Mouse (Mus musculus): ENCODE data around the gene Cish. TPM values are rescaled to one million over a fixed set of nuclear protein-coding genes. Genes with fewer than 3 reads are reported as not detected.
"Not testable (repeated sequence)": the region's sequence is repeated elsewhere in the genome, so short reads cannot be mapped to it uniquely, and the experiment has no call there.

The Cish gene
- polyA plus RNA-seq, 1 experiment from 2014 or later: 9.9 TPM

DNA sequence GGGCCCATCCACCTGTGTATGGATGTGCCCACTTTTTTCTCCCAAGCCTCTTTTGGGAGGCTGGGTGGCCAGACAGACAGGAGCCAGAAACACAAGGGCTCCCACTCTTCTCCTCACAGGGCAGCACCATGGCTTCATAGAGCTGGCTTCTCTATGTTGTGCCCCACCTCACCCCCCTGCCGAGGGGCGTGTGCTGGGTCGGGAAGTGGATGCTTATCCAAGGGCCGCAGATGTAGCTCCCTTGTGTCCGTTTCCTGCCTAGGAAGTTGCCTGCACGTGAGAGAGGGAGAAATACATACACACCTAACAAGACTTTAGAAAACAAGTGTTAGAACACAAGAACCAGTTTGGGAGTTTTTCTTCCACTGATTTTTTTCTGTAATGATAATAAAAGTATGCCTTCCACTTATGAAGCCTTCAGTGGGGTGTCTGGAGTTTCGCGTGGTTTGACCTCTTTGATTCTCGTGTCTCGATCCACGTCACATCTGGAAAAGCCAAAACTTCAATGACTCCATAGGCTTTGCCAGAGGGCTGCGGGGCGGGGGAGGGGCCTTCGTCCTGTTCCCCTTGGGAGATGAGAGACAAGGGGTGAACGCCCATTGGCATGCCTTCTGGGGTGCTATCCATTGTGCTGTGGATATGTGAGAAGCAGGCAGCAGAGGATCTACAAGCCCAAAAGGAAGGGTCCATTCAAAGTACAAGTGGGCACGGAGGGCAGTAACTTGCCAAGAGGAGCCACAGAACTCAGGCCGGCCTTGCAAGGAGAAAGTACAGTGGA is 5.9 kb downstream of the Cish start:
- Histone ChIP-seq H3K27me3 (no peaks in the 10 kb centered on the region), H3K9me3 (no peaks in the 10 kb centered on the region), H3K4me2 (replicated peaks) (no peak overlapping the region), H3K4me1 (peaks cover 28% of the 10 kb centered on the region), H3K27ac (no peak overlapping the region), H3K9ac (no peak overlapping the region), H3K4me3 (no peak overlapping the region), H3K36me3 (peaks cover 32% of the 10 kb centered on the region)
- WGBS: 86% methylated on average over 17 of the region's 17 CpGs
- ATAC-seq (ENCODE audit: low FRiP score, low read depth): no peak

DNA sequence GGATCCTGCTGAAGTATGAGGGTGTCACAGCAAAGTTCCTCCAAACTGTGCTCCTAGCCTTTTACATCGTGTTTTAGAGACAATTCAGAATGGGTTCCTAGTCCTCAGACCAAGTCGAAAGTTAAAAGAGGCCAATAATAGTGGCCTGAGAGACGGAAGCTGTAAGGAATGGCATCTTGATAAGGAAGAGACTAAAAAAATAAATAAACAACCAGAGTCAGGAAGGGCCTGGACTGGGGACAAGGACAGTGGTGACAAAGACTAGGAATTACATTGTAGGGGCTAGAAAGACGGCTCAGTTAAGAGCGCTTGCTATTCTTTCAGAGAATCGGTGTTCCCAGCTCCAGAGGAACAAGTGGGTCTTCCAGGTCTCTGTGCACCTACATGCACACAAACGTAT is 6.8 kb downstream of the Cish start:
- Histone ChIP-seq H3K4me3 (no peak overlapping the region), H3K4me1 (peaks cover 22% of the 10 kb centered on the region), H3K27ac (no peak overlapping the region), H3K9ac (no peak overlapping the region), H3K9me3 (no peaks in the 10 kb centered on the region), H3K4me2 (replicated peaks) (no peak overlapping the region), H3K36me3 (peaks cover 32% of the 10 kb centered on the region), H3K27me3 (no peaks in the 10 kb centered on the region)
- no peak for ATAC-seq (ENCODE audit: low FRiP score, low read depth)
- 64% methylated on average over 7 of the region's 7 CpGs for WGBS

DNA sequence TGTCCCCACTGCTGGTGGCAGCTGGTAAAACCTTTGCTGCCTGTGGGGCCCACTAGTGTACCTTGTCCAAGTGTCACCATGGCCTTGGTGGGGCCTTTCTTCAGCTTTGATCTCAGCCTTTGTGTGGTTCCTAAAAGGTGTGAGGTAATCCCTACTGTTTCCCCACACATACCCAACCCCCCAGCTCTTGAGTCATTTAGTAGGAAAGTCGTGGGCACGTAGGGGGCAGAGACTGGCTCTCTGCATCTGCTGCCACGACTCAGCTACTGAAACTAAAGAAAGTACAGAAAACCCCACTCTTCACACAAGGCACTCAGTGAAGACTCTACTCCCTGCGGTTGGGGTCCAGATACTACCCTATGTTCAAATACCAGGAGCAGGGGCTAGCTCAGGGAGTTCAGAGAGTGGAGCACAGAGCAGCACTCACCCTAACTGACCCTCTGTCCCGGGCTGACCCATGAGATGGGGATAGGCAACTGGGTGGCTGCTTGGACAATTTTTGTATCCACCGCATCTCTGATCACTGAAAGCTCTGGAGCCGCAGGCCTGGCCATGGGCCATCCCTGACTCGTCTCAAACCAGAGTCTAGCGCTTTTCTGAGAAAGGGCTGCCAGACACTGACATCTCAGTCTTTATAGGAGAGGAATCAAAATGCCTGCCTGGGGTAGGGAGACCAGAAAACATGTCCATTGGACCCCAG is 7.4 kb downstream of the Cish start:
- no peak overlapping the region for H3K27ac ChIP-seq
- WGBS: 73% methylated on average over 9 of the region's 9 CpGs
- peaks cover 16% of the 10 kb centered on the region for H3K4me1 ChIP-seq
- no peak overlapping the region for H3K9ac ChIP-seq
- no peaks in the 10 kb centered on the region for H3K27me3 ChIP-seq
- no peaks in the 10 kb centered on the region for H3K9me3 ChIP-seq
- H3K4me3 ChIP-seq: no peak overlapping the region
- ATAC-seq (ENCODE audit: low FRiP score, low read depth): no peak
- H3K4me2 ChIP-seq (replicated peaks): no peak overlapping the region
- peaks cover 32% of the 10 kb centered on the region for H3K36me3 ChIP-seq

DNA sequence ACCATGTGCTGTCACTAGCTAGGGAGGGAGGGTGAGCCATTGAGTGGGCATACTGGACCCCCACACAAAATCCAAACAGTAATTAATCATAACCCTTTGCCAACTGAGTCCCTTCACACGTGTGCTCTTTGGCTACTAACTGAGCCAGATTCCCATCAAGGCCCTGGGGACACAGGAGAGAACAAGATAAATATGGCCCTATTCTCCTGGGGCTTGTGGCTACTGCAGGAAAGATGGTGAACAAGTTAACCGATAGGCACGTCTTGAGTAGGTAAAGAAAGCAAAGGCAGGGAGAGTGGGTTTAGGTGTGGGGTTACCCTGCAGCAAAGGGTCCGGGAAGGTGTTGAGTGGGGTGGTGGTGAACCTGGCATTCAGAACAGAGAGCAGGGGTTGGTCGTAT is 8.1 kb downstream of the Cish start:
- no peak for ATAC-seq (ENCODE audit: low FRiP score, low read depth)
- H3K4me1 ChIP-seq: peaks cover 10% of the 10 kb centered on the region; the same call in 1 of the 2 replicates

DNA sequence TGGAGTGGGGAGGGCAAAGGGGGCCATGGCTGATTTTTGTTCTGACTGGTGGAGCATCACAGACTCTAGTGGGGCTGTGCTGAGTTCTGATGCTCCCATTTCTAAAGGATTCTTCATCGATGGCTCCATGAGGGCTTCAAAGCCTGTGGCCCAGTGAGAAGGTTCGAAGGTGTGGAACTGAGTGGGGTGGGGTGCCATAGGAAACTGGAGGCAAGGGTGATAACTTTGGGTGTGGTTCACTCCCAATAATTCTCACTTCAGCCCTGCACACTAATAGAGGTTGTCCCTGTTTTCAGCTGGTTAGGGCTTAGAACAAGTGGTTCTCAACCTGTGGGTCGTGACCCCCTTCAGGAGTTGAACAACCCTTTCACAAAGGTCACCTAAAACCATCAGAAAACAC is 8.6 kb downstream of the Cish start:
- Histone ChIP-seq H3K4me2 (replicated peaks) (no peak overlapping the region), H3K4me1 (0 out of 2 replicates have a peak, but pooled peaks cover 8% of the 10 kb centered on the region), H3K9me3 (no peaks in the 10 kb centered on the region), H3K36me3 (peaks cover 32% of the 10 kb centered on the region), H3K9ac (no peak overlapping the region), H3K27ac (no peak overlapping the region), H3K4me3 (no peak overlapping the region), H3K27me3 (no peaks in the 10 kb centered on the region)
- ATAC-seq (ENCODE audit: low FRiP score, low read depth): no peak
- WGBS: 90% methylated on average over 3 of the region's 3 CpGs

More for the DNA sequence above, 8.1 kb downstream of the Cish start:
- H3K4me2 ChIP-seq (replicated peaks): no peak overlapping the region
- WGBS: 85% methylated on average over 5 of the region's 5 CpGs
- H3K4me3 ChIP-seq: no peak overlapping the region
- no peak overlapping the region for H3K9ac ChIP-seq
- no peaks in the 10 kb centered on the region for H3K27me3 ChIP-seq
- no peak overlapping the region for H3K27ac ChIP-seq
- H3K9me3 ChIP-seq: no peaks in the 10 kb centered on the region
- H3K36me3 ChIP-seq: peaks cover 32% of the 10 kb centered on the region

DNA sequence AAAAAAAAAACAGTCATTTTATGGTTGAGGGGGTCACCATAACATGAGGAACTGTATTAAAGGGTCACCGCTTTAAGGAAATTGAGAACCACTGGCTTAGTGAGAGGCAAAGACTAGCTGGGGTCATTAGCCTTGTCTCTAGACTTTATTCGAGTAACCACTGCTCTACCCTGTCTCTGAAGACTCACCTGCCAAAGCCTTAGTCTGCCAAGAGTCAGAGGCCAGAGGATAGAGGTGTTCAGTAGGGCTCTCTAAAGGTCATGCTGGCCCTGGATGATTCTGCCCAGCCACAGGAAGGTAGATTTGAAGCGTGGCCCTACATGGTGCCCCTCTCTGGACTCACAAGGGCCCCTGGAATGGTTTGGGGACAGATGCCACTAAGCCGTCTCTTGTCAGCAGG is 9.2 kb downstream of the Cish start:
- WGBS: 89% methylated on average over 4 of the region's 4 CpGs
- H3K4me1 ChIP-seq: 0 out of 2 replicates have a peak, but pooled peaks cover 8% of the 10 kb centered on the region
- no peak overlapping the region for H3K27ac ChIP-seq
- H3K9ac ChIP-seq: no peak overlapping the region
- H3K4me3 ChIP-seq: no peak overlapping the region
- no peaks in the 10 kb centered on the region for H3K9me3 ChIP-seq
- ATAC-seq (ENCODE audit: low FRiP score, low read depth): no peak
- H3K4me2 ChIP-seq (replicated peaks): no peak overlapping the region
- no peaks in the 10 kb centered on the region for H3K27me3 ChIP-seq
- peaks cover 29% of the 10 kb centered on the region for H3K36me3 ChIP-seq

DNA sequence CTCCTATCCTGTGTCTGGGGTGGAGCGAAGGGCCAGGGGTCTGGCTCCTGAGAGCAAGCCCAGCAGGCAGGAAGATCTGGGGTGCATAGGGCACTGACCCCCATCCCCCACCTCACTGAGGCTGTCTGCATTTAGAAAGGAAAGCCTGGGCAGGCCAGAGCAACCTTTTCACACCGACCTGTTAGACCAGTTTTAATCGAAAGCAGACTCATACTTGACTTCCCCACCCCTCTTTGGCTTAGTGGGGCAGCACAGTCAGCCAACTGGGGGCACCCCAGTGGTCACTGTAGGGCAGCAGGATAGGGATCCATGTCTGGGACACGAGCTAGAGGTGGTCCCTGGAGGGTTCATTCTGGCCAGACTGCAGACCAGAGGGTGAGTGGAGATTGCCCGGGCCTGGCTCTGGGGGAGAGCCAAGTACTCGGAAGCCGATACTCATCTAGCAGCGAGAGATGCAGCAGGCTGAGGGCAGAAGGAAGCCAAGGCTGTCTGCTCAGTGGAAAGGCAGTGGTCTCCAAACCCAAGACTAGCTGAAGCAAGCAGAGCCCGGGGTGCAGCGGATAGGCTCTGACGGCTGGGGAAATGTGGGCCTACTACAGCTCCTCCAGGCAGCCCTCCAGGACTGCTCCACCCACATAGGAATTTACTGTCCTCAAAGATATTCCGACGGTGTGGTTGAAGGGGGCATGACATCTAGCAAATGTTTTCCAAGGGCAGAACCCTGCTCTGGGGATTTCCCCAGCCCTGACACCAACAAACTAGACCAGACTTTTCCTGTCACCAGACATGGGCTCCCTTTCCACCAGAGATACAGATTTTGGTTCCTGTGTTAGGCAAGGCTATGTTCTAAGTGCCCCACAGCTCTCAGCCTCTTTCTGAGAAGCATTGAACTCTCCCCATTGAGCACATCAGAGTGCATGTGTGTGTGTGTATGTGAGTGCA is 10.0 kb downstream of the Cish start:
- Histone ChIP-seq H3K36me3 (peaks cover 20% of the 10 kb centered on the region), H3K27ac (no peak overlapping the region), H3K27me3 (no peaks in the 10 kb centered on the region), H3K9ac (no peak overlapping the region), H3K4me3 (no peak overlapping the region), H3K4me2 (replicated peaks) (no peak overlapping the region), H3K9me3 (no peaks in the 10 kb centered on the region), H3K4me1 (0 out of 2 replicates have a peak, but pooled peaks cover 8% of the 10 kb centered on the region)
- WGBS: 53% methylated on average over 13 of the region's 13 CpGs
- no peak for ATAC-seq (ENCODE audit: low FRiP score, low read depth)

DNA sequence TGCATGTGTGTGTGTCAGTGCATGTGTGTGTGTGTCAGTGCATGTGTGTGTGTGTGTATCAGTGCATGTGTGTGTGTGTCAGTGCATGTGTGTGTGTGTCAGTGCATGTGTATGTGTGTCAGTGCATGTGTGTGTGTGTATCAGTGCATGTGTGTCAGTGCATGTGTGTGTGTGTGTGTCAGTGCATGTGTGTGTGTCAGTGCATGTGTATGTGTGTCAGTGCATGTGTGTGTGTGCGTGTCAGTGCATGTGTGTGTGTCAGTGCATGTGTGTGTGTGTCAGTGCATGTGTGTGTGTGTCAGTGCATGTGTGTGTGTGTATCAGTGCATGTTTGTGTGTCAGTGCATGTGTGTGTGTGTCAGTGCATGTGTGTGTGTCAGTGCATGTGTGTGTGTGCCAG is 10.8 kb downstream of the Cish start:
- H3K27me3 ChIP-seq; H3K4me2 ChIP-seq (replicated peaks); H3K27ac ChIP-seq; H3K9ac ChIP-seq; H3K4me1 ChIP-seq; H3K4me3 ChIP-seq; H3K9me3 ChIP-seq; ATAC-seq (ENCODE audit: low FRiP score, low read depth): not testable (repeated sequence)
- H3K36me3 ChIP-seq: peaks cover 12% of the 10 kb centered on the region
- WGBS: 100% methylated on average over 1 of the region's 1 CpGs

DNA sequence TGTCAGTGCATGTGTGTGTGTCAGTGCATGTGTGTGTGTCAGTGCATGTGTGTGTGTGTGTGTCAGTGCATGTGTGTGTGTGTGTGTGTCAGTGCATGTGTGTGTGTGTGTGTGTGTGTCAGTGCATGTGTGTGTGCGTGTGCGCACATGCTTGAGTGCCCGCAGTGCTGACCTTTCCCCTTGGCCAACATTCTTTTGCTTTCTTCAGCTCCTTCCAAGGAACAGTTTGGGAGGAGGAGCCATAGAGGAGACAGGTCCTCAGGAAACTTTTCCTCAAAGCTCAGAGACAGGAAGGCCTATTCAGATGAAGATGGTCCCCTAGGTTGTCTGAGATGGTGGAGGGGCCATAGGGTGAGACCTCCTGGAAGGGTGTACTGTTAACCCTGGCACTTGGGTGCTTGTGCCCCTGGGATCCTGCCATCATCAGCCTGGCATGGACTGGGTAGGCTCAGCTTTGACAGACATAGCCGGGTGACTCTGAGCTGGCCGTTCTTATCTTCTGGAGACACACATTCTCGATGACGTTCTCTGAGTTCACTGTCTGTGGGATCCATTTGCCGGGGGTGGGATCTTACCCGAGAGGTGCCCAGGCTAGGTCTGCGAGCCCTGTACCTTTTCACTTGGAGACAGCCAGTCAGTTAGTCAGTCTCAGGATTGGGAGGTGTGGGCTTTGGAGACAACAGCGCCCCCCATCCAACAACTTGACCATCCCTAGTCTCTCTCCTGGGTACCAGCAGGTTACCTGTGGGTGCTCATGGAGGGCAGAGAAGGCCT is 11.5 kb downstream of the Cish start:
- H3K4me2 ChIP-seq (replicated peaks): no peak overlapping the region
- H3K27ac ChIP-seq: no peak overlapping the region
- H3K27me3 ChIP-seq: no peaks in the 10 kb centered on the region
- H3K36me3 ChIP-seq: peaks cover 7% of the 10 kb centered on the region
- H3K9me3 ChIP-seq: no peaks in the 10 kb centered on the region
- H3K9ac ChIP-seq: no peak overlapping the region
- H3K4me1 ChIP-seq: 0 out of 2 replicates have a peak, but pooled peaks cover 8% of the 10 kb centered on the region
- H3K4me3 ChIP-seq: no peak overlapping the region
- 89% methylated on average over 11 of the region's 11 CpGs for WGBS
- ATAC-seq (ENCODE audit: low FRiP score, low read depth): no peak

DNA sequence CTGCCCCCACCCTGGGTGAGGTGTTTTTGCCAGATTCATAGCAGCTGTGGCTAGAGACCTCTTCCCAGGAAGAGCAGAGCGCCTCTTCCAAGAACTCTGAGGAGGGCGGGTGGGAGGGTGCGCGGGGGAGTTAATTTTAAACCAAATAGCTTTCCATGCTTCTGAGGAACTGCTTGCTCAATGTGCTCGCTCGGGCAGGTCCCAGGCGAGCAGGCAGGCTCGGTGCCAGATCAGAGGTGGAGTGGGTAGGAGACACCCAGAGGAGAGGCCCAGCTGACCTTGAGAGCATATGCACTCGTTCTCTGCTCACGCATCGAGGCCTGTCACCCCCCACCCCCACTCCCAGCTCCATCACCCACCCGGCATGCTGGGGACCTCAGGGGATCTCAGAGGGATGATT is 12.1 kb downstream of the Cish start:
- Histone ChIP-seq H3K9ac (no peak overlapping the region), H3K4me2 (replicated peaks) (no peak overlapping the region), H3K27ac (no peak overlapping the region), H3K4me3 (no peak overlapping the region), H3K36me3 (peaks cover 7% of the 10 kb centered on the region; the same call in 1 of the 2 replicates), H3K4me1 (0 out of 2 replicates have a peak, but pooled peaks cover 11% of the 10 kb centered on the region), H3K27me3 (no peaks in the 10 kb centered on the region), H3K9me3 (no peaks in the 10 kb centered on the region)
- ATAC-seq (ENCODE audit: low FRiP score, low read depth): no peak
- 68% methylated on average over 12 of the region's 12 CpGs for WGBS

DNA sequence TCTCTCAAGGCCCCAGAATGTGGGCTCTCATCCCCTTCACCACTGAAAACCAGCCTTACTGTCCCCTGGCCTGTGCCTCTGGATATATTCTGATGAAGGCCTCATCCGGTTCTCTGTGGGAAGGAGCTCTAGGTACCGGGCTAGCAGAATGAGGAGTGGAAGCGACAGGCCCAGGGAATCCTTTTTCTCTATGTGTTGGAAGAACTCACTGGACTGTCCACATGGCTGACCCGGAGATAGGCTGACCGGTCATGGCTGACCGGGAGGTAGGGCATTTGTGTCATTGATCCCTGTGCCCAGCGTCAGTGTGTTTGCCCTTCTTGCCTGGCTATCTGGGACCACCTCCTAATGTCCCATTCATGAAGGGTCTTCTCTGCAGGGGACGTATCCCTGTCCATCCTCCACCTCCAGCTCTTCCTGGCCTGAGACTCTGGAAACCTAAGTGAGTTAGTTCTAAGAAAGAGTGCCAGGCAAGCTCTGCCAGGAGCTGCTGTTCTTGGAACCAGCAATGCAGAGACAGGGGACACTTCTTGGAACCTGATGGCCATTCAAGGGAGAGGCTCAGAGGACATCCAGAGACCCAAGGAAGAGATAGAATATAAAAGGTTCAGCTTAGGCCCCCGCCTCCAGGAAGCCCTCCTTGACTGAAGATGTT is 12.6 kb downstream of the Cish start:
- no peak for ATAC-seq (ENCODE audit: low FRiP score, low read depth)
- Histone ChIP-seq H3K4me2 (replicated peaks) (no peak overlapping the region), H3K9me3 (no peaks in the 10 kb centered on the region), H3K27ac (no peak overlapping the region), H3K36me3 (peaks cover 1% of the 10 kb centered on the region; the same call in 1 of the 2 replicates), H3K4me3 (no peak overlapping the region), H3K9ac (no peak overlapping the region), H3K27me3 (no peaks in the 10 kb centered on the region), H3K4me1 (0 out of 2 replicates have a peak, but pooled peaks cover 11% of the 10 kb centered on the region)
- WGBS: 88% methylated on average over 9 of the region's 9 CpGs
